Mouse (Mus musculus) cerebellum, adult (tissue): ENCODE data around the gene Bcar3.
A peak's percentile ranks its signal among the peaks of the same experiment; 100 is the strongest.
"Not testable (repeated sequence)": the region's sequence is repeated elsewhere in the genome, so short reads cannot be mapped to it uniquely, and the experiment has no call there.

Experiments
- ATAC-seq: cut with Nextera tagmentation; 2 replicates; pipeline ENCODE4 v1.9.2; 2017; ENCODE audit warnings: mild to moderate bottlenecking, moderate library complexity, mixed read lengths; ENCODE audit not compliant: insufficient number of reproducible peaks, low FRiP score, low TSS enrichment

Bcar3 gene

GRCm38 (mm10) chr3:122376412-122376831 is 82.5 kb downstream of the Bcar3 start:
- no peak for ATAC-seq

- no peak for ATAC-seq
Measured at GRCm38 (mm10) chr3:122376841-122377464, 83.0 kb downstream of the Bcar3 start.

- ATAC-seq: no peak
Measured at GRCm38 (mm10) chr3:122378634-122379033, 84.7 kb downstream of the Bcar3 start.

- no peak for ATAC-seq
Measured at GRCm38 (mm10) chr3:122380776-122381175, 86.8 kb downstream of the Bcar3 start.

GRCm38 (mm10) chr3:122381591-122381990 is 87.7 kb downstream of the Bcar3 start:
- peak; percentile 89 for ATAC-seq

GRCm38 (mm10) chr3:122386444-122386843 is 92.5 kb downstream of the Bcar3 start:
- no peak for ATAC-seq

GRCm38 (mm10) chr3:122387771-122388170 is 93.8 kb downstream of the Bcar3 start:
- peak; percentile 76 for ATAC-seq

- ATAC-seq: no peak
Measured at GRCm38 (mm10) chr3:122389972-122390371, 96.0 kb downstream of the Bcar3 start.

- ATAC-seq: no peak
Measured at GRCm38 (mm10) chr3:122391098-122391497, 97.2 kb downstream of the Bcar3 start.

- ATAC-seq: no peak
Measured at GRCm38 (mm10) chr3:122391816-122392215, 97.9 kb downstream of the Bcar3 start.

- not testable (repeated sequence) for ATAC-seq
Measured at GRCm38 (mm10) chr3:122393411-122393810, 99.5 kb downstream of the Bcar3 start.

- ATAC-seq: no peak
Measured at GRCm38 (mm10) chr3:122393836-122394374, 100.0 kb downstream of the Bcar3 start.

- ATAC-seq: 0 out of 2 replicates have a peak, but pooled peaks have one; percentile 16
Measured at GRCm38 (mm10) chr3:122396957-122397356, 103.0 kb downstream of the Bcar3 start.

GRCm38 (mm10) chr3:122397401-122397800 is 103.5 kb downstream of the Bcar3 start:
- no peak for ATAC-seq

- no peak for ATAC-seq
Measured at GRCm38 (mm10) chr3:122401011-122401410, 107.1 kb downstream of the Bcar3 start.

GRCm38 (mm10) chr3:122402143-122402542 is 108.2 kb downstream of the Bcar3 start:
- ATAC-seq: no peak

- ATAC-seq: no peak
Measured at GRCm38 (mm10) chr3:122403860-122404557, 110.1 kb downstream of the Bcar3 start.

- ATAC-seq: no peak
Measured at GRCm38 (mm10) chr3:122405203-122405956, 111.4 kb downstream of the Bcar3 start.

GRCm38 (mm10) chr3:122406416-122406815 is 112.5 kb downstream of the Bcar3 start:
- ATAC-seq: no peak

- no peak for ATAC-seq
Measured at GRCm38 (mm10) chr3:122407757-122408156, 113.8 kb downstream of the Bcar3 start.

GRCm38 (mm10) chr3:122408798-122409311 is 114.9 kb downstream of the Bcar3 start:
- no peak for ATAC-seq
